Mouse (Mus musculus) thymus, postnatal 4 days (tissue): ENCODE results near the gene Tcte1.
A peak's percentile ranks its signal among the peaks of the same experiment; 100 is the strongest.

ENCODE experiments used
- DNase-seq: peaks from one replicate; pipeline ENCODE4 v3.0.0; 2021

Gene Tcte1

GRCm38 (mm10) chr17:45566360-45567161 lies 43.3 kb downstream of the Tcte1 start:
- no peak for DNase-seq

DNA sequence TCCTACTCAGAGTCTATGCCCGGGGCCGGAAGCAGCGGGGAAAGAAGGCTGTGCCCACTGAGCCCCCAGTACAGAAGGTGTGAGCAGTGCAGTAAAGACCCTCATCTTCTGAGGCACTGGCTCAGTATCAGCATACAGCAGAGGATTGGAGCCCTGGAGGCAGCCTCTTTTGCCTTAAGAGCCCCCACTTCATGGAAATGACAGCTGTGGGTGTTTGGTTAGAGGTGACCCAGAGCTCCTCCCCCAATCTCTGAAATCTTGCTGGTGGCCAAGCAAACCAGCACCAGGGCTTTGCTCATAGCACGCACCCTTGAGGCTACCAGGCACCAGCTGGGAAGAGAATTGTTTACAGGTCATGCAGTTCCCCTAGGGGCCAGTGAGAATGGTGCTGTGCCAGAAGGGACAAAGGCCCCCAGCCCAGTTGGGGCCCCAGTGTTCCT lies 43.9 kb downstream of the Tcte1 start:
- no peak for DNase-seq

GRCm38 (mm10) chr17:45568990-45569389 lies 45.8 kb downstream of the Tcte1 start:
- DNase-seq: no peak

- no peak for DNase-seq
These were observed 46.8 kb downstream of the Tcte1 start for GRCm38 (mm10) chr17:45569999-45570398.

GRCm38 (mm10) chr17:45572103-45573086 lies 49.2 kb downstream of the Tcte1 start:
- DNase-seq: peak; percentile 83

DNA sequence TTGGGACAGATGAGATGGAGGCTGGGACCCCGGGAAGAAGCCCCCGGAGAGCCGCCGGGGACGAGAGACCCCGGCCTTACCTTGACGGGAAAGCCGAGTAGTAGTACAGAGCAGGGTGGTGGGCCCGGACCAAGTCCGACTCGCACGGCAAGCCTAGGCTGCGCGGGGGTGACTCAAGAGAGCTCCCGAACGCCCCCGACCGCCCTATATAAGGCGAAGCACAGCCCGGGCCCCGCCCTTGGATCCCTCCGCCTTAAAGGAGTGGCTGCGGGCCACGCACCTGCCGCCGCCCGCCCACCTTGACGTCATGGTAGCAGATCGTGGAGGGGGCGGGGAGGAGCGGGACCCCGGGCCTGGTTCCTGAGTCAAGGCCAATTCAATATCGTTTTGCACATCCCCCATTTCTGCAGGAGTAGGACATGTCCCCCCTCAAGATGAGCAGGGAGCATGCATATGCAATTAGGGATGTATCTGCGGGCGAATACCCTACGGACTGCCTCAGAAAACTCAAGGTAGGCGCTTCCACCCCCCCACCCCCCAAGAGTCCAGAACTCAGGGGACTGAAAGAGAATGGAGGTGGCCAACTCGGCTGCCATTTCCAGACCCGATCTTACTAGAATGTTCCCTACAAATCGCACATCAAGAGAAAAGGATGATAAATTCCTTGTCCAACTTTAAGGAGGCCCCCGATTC lies 50.0 kb downstream of the Tcte1 start, which contains the start of gene Hsp90ab1:
Gene Hsp90ab1, minus strand, starts transcription at position 185 of the 693 bp plus-strand sequence.
- peak; percentile 100 for DNase-seq

DNA sequence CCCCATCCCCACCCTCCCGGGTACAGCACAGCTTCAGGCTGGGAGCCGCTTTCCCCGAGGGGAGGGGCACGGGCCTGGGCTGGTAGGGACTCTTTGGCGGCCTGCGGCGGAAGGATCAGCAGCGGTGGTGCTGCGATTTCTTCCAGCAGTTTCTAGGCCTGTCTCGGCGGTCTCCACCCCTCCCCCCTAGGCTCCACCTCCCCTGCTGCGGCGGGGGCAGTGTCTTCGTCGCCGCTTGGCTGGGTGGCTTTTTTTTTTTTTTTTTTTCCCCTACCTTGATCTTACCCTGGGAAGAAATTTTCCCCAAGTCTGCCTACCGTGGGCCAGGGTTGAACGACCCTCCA lies 50.5 kb downstream of the Tcte1 start:
- DNase-seq: peak; percentile 98

- DNase-seq: peak; percentile 80
These were observed 51.0 kb downstream of the Tcte1 start for GRCm38 (mm10) chr17:45574129-45574761.

DNA sequence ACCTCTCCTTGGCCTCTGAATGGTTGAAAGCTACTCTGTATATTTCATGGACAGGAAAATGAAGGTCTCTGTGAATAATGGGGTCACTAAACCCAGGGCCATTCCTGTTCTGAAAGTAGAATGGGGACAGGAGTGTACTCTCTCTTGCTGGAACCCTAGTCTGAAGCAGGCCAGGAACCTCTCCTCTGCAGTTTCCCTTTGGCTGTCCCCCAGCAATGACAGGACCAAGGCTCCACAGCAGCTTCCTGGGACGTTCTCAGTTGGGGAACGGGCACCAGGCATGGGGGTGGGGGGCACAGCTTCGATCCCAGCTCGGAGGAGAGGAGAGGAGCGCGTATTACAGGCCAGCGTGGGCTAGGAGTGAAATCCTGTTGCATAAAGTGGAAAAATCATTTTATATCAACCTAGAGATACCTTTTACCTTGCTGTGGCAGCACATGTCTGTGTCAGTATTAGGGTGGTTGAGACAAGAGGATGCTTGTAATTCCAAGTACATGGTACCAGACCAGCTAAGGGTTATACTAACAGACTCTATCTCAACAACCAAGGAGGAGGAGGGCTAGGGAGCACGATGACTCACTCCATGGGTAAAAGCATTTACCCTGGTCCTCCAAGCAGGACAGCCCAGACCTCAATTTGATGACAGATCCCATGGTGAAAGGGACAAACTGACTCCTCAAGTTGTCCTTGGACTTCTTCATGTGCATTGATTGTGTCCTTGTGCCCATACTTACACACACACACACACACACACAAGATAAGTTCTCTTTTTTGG lies 52.1 kb downstream of the Tcte1 start:
- no peak for DNase-seq

DNA sequence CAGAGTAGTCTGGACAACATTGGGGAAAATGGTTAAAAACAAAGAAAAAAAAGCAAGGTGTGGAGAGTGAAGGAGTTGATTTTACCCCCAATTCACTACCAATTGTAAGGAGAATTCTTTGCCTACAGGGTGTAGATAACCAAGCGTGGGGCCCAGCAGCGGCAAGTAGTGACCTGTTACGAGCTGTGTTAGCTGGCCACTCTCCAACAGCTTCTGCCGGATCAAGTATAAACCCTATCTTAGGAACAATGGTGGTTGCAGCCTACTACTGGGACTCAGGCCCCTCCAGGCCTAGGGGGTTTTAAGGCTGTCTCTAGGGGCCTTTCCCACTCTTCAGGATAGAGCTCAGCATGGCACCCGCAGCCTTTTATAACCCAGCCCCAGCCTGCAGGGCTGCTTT lies 55.0 kb downstream of the Tcte1 start:
- no peak for DNase-seq

GRCm38 (mm10) chr17:45578843-45579242 lies 55.6 kb downstream of the Tcte1 start:
- peak; percentile 59 for DNase-seq

DNA sequence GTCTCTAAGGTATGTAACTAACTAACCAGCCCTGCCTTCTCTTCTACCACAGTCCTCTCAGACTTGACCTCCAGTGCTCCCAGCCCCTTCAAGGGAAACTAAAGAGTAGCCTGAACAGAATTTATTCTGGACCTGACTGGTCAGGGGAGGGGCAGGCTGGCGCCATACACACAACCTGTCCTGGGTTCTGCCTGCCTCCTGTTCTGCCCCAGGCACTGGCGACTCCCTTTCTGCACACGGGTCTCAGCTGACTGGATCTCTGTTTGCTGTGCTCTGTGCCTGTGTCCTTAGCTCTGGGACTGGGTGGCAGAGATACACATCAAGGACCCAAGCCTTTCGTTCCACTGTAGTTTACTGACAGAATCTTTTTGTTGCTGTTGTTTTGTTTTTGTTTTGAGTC lies 56.3 kb downstream of the Tcte1 start:
- DNase-seq: no peak

DNA sequence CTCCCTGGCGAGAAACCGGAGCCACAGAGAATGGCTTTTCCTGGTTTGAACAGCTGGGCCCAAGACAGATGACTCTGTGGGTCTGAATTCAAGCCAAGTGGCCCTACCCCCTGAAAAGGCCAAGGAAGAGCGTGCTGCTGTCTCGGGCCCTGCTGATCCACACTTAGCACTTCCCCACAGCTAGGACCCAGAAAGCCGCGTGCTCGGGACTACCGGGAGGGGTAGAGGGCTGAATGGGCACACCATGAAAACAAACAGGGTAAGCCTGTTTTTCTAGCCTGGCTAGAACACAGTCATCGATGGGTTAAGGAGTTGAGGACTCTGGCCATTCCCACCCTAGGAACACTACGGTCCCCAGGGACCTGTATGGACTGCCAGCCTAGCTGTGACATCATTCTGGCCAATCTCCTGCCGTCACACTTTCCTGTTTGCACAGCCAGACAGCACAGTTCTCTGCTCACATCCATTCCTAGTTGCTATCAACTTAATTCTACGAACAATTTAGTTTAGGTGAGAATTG lies 57.8 kb downstream of the Tcte1 start:
- no peak for DNase-seq

- peak; percentile 79 for DNase-seq
These were observed 58.3 kb downstream of the Tcte1 start for GRCm38 (mm10) chr17:45581567-45581983.

DNA sequence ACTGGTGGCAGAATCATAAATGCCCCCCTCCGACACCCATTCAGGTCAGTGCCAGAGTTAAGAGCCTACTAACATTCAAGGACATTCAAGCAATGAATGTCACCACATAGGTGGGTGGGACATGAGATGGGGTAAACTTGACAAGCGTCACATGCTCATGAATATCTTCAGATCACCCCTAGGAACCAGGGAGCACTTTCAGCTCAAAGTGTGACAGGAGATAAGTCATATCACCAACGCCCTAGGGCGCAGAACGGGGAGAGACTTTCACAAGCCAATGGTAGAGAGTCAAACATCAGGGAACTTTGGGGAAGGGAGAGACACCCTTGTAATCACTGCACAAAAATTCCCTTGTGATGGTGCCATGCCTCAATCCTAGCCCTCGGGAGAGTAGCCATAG lies 59.0 kb downstream of the Tcte1 start:
- no peak for DNase-seq

- peak; percentile 58 for DNase-seq
These were observed 59.6 kb downstream of the Tcte1 start for GRCm38 (mm10) chr17:45582715-45583355.

GRCm38 (mm10) chr17:45584096-45584896 lies 61.1 kb downstream of the Tcte1 start:
- DNase-seq: peak; percentile 45

GRCm38 (mm10) chr17:45584939-45585678 lies 61.9 kb downstream of the Tcte1 start:
- peak; percentile 89 for DNase-seq
